Mouse (Mus musculus): Measurements from ENCODE around the gene Itgb3.

DNA sequence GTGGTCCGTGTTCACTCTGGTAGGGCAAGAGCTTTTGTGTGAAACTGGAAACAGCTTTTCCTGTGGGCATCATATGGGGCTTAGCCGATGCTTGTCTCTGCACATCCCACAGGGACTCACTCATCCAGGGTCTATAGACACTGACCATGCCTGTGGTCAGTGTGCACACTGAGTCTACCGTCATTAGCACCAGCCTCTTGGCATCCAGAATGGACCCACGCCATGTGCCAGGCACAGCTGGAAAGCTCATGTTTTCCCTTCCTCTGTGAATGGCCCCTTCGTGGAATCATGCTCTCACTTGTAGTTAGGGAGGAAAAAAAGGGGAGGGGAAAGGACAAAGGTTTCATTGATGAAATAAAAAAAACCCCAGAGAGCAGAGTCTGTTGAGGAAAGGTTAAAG is 30.2 kb downstream of the Itgb3 start:
- TF ChIP-seq FLI1 (IDR thresholded peaks at IDR 0.05; ENCODE audit: low read length) (no peak), GATA1 (IDR thresholded peaks at IDR 0.05; ENCODE audit: borderline replicate concordance, low read length) (no peak)

Measured in megakaryocyte, embryonic 14.5 days (primary cell).